Mouse (Mus musculus) kidney, postnatal 0 days (tissue): ENCODE data around the gene Faxc. TPM values are rescaled to one million over a fixed set of nuclear protein-coding genes. Genes with fewer than 3 reads are reported as not detected.

Source experiments
- ATAC-seq: fragments of 200-750 bp; cut with Nextera tagmentation; replicated peaks from 2 replicates; pipeline ENCODE4 v1.8.0; 2017; ENCODE audit warnings: low read depth, moderate number of reproducible peaks, moderate TSS enrichment, moderate library complexity; ENCODE audit not compliant: low FRiP score
- DNase-seq: peaks from one replicate; pipeline ENCODE4 v3.0.0-alpha.2; 2016; ENCODE audit warnings: low spot score
- H3K27ac ChIP-seq: fragments of 300-500 bp; sonication (generic); 2 replicates; pipeline ENCODE4 v1.5.1; 2014; ENCODE audit warnings: mild to moderate bottlenecking
- H3K27me3 ChIP-seq: fragments of 300-500 bp; sonication (generic); 2 replicates; pipeline ENCODE4 v1.6.1; 2014; ENCODE audit warnings: low read length, mixed read lengths; ENCODE audit not compliant: insufficient read depth
- H3K36me3 ChIP-seq: fragments of 300-500 bp; sonication (generic); 2 replicates; pipeline ENCODE4 v1.6.1; 2014; ENCODE audit warnings: low read length, mixed read lengths; ENCODE audit not compliant: insufficient read depth
- H3K4me1 ChIP-seq: fragments of 300-500 bp; sonication (generic); replicated peaks from 2 replicates; pipeline ENCODE4 v1.6.1; 2014; ENCODE audit warnings: antibody characterized with exemption, low read length, mixed read lengths; ENCODE audit not compliant: insufficient read depth
- H3K4me2 ChIP-seq: fragments of 300-500 bp; sonication (generic); 2 replicates; pipeline ENCODE4 v1.6.1; 2014; ENCODE audit warnings: mild to moderate bottlenecking, low read length, moderate library complexity, mixed read lengths
- H3K4me3 ChIP-seq: fragments of 300-500 bp; sonication (generic); replicated peaks from 2 replicates; pipeline ENCODE4 v1.5.1; 2014; ENCODE audit warnings: low read depth, low read length
- H3K9ac ChIP-seq: fragments of 300-500 bp; sonication (generic); 2 replicates; pipeline ENCODE4 v1.6.1; 2014; ENCODE audit warnings: low read depth, low read length
- H3K9me3 ChIP-seq: fragments of 300-500 bp; sonication (generic); replicated peaks from 2 replicates; pipeline ENCODE4 v1.6.1; 2016; ENCODE audit warnings: low read length, inconsistent platforms, mixed read lengths
- CTCF ChIP-seq: IDR thresholded peaks from 2 replicates; pipeline ENCODE4 v1.5.1; 2016; ENCODE audit warnings: antibody characterized with exemption, low read depth, mild to moderate bottlenecking, moderate library complexity
- WGBS: fragments of 180-500 bp; shearing (Covaris S2); extraction: QIAGEN DNeasy Blood & Tissue Kit; methylation state at CpG from one replicate; pipeline ENCODE4 v1.1.7; 2014; 5-methylcytosine and 5-hydroxymethylcytosine counted together
- polyA plus RNA-seq: library from polyadenylated mRNA; unstranded; fragments of >200 nt; fragmentation: Nextera tagmentation; extraction: Ambion mirVana; gene quantifications from 2 replicates; pipeline ENCODE4 v1.2.1, GENCODE M21; 2015

Gene Faxc
- polyA plus RNA-seq, 1 experiment from 2014 or later, result 2.0 TPM

- Histone ChIP-seq H3K27me3 (no peaks in the 10 kb centered on the region), H3K4me3 (no peak overlapping the region), H3K27ac (no peak overlapping the region), H3K9ac (no peak overlapping the region), H3K4me2 (no peak overlapping the region), H3K4me1 (no peaks in the 10 kb centered on the region), H3K36me3 (no peaks in the 10 kb centered on the region), H3K9me3 (no peaks in the 10 kb centered on the region)
- peak; percentile 87 for TF ChIP-seq CTCF
- WGBS, result 16% methylated on average over 9 of the region's 9 CpGs
- DNase-seq (peak; percentile 79), ATAC-seq (no peak; the same call in 1 of the 2 replicates)
Measured at GRCm38 (mm10) chr4:22017656-22018379, 86.7 kb downstream of the Faxc start.

GRCm38 (mm10) chr4:22018414-22018813 lies 87.3 kb downstream of the Faxc start:
- no peak for TF ChIP-seq CTCF
- Histone ChIP-seq H3K4me2 (no peak overlapping the region), H3K27me3 (no peaks in the 10 kb centered on the region), H3K36me3 (no peaks in the 10 kb centered on the region), H3K27ac (no peak overlapping the region), H3K9ac (no peak overlapping the region), H3K4me3 (no peak overlapping the region), H3K4me1 (no peaks in the 10 kb centered on the region), H3K9me3 (no peaks in the 10 kb centered on the region)
- WGBS, result 43% methylated on average over 5 of the region's 5 CpGs
- DNase-seq (no peak), ATAC-seq (no peak)

- no peak overlapping the region for H3K9ac ChIP-seq
- ATAC-seq, result no peak
- no peaks in the 10 kb centered on the region for H3K27me3 ChIP-seq
- no peak overlapping the region for H3K4me2 ChIP-seq
- no peak overlapping the region for H3K27ac ChIP-seq
- WGBS, result 75% methylated on average over 2 of the region's 2 CpGs
- no peak overlapping the region for H3K4me3 ChIP-seq
- no peak for TF ChIP-seq CTCF
- H3K36me3 ChIP-seq, result no peaks in the 10 kb centered on the region
- DNase-seq, result no peak
- H3K4me1 ChIP-seq, result no peaks in the 10 kb centered on the region
- no peaks in the 10 kb centered on the region for H3K9me3 ChIP-seq
Measured at GRCm38 (mm10) chr4:22029951-22030350, 98.8 kb downstream of the Faxc start.

Other genes with a start within 250 kb of the Faxc start
- not detected in 2 replicates for gene Prdm13, start 245.4 kb upstream of the Faxc start, polyA plus RNA-seq
- gene Ccnc, start 203.6 kb upstream of the Faxc start, polyA plus RNA-seq, result 37.4 and 40.2 TPM in 2 replicates
- 4.0 and 4.7 TPM in 2 replicates for gene Usp45, start 164.2 kb upstream of the Faxc start, polyA plus RNA-seq
- 10.8 and 14.0 TPM in 2 replicates for gene Tstd3, start 164.1 kb upstream of the Faxc start, polyA plus RNA-seq
- 97.4 and 117 TPM in 2 replicates for gene Pnisr, start 83.7 kb upstream of the Faxc start, polyA plus RNA-seq
- 14.7 and 15.6 TPM in 2 replicates for gene Coq3, start 51.7 kb upstream of the Faxc start, polyA plus RNA-seq